16 mouse cellular contexts compared by ENCODE assay signal in the genomic region with DNA sequence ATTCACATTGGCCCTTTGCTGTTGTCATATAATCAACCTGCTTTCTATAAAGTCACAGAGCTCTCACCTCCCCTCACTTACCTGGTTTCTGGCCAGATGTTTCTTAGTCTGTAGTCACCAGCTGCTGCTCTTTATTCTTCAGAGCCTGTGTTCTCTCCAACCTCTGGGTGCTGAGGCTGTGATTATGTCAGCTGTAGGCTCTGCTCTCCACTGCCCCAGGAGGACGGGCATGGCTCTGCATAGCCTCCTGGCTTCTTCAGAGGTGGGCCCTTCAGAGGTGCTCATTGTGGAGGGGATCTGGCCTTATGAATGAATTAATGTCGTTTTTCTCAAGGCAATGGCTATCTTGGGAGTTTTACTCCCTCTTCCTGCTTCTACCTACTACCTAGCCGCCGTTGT. TPM values are rescaled to one million over a fixed set of nuclear protein-coding genes. Genes with fewer than 3 reads are reported as not detected.
DNase-seq lines count a peak whose midpoint lies in the region; ATAC-seq and TF ChIP-seq lines count a peak whose summit lies in the region.
"Had no signal": no experiment of that assay in that cellular context is flagged by ENCODE, and none has a peak within 500 bp of the region (broad histone marks: within the 10 kb centered on the region; RNA-seq: fewer than 3 reads in every experiment).

No protein-coding gene starts in this region.

- H3K27me3 ChIP-seq in intestine, postnatal 0 days (replicated peaks; ENCODE audit: control insufficient read depth, insufficient read depth, low read length), result no peaks in the 10 kb centered on the region
- H3K27me3 ChIP-seq in intestine, embryonic 16.5 days (replicated peaks; ENCODE audit: control insufficient read depth, insufficient read depth, low read length), result no peaks in the 10 kb centered on the region
- no peaks in the 10 kb centered on the region for H3K27me3 ChIP-seq in liver, embryonic 14.5 days (ENCODE audit: control insufficient read depth, insufficient read depth, low read length)
- no peaks in the 10 kb centered on the region for H3K27me3 ChIP-seq in neural tube, embryonic 15.5 days (replicated peaks)
- H3K27me3 ChIP-seq: embryonic facial prominence, embryonic 13.5 days; kidney, embryonic 15.5 days; lung, embryonic 15.5 days had no signal

- H3K27ac ChIP-seq in intestine, postnatal 0 days (ENCODE audit: low read depth, low read length), result no peak overlapping the region
- no peak overlapping the region for H3K27ac ChIP-seq in intestine, embryonic 16.5 days (ENCODE audit: low read length)
- no peak overlapping the region for H3K27ac ChIP-seq in liver, embryonic 14.5 days
- no peak overlapping the region for H3K27ac ChIP-seq in neural tube, embryonic 15.5 days (replicated peaks)
- H3K27ac ChIP-seq: embryonic facial prominence, embryonic 13.5 days; kidney, embryonic 15.5 days; lung, embryonic 15.5 days had no signal

- DNase-seq in testis, postnatal 10 days (ENCODE audit: low spot score), result peak; percentile 45
- no peak for DNase-seq in testis, postnatal 14 days (ENCODE audit: low spot score)
- DNase-seq in liver, embryonic 14.5 days (ENCODE audit: low read depth in 3 of 3, low spot score in 3 of 3), result no peak
- no peak for DNase-seq in yolk sac, embryonic 10.5 days (ENCODE audit: low spot score)
- no peak for DNase-seq in left cerebral cortex, postnatal 14 days (ENCODE audit: low spot score in 2 of 2)
- DNase-seq: adrenal gland, postnatal 25 days; cerebellum, adult 11-12 months had no signal

- TF ChIP-seq CTCF in intestine, postnatal 0 days (IDR thresholded peaks at IDR 0.05; ENCODE audit: low read depth), result peak; percentile 70
- 0 out of 2 replicates have a peak, but pooled peaks have one; percentile 37 for TF ChIP-seq CTCF in liver, embryonic 14.5 days (IDR thresholded peaks at IDR 0.05; ENCODE audit: low read depth)

- intact Hi-C loops in left cerebral cortex, postnatal 14 days (cut with DNase I), result loop anchor here (10.0 kb wide), 1 partner anchor 743 kb away; no protein-coding TSS in a partner anchor

- no peak for ATAC-seq in intestine, postnatal 0 days
- no peak for ATAC-seq in intestine, embryonic 16.5 days
- ATAC-seq in liver, embryonic 14.5 days (ENCODE audit: insufficient read depth), result no peak
- no peak for ATAC-seq in neural tube, embryonic 15.5 days (ENCODE audit: low FRiP score)
- ATAC-seq: forebrain, embryonic 14.5 days; midbrain, embryonic 16.5 days had no signal

- H3K9ac ChIP-seq in intestine, postnatal 0 days (ENCODE audit: low read depth, low read length), result no peak overlapping the region
- no peak overlapping the region for H3K9ac ChIP-seq in intestine, embryonic 16.5 days (ENCODE audit: low read depth, low read length)
- no peak overlapping the region for H3K9ac ChIP-seq in liver, embryonic 14.5 days (replicated peaks)
- H3K9ac ChIP-seq in neural tube, embryonic 15.5 days (replicated peaks), result no peak overlapping the region
- H3K9ac ChIP-seq: embryonic facial prominence, embryonic 13.5 days; kidney, embryonic 15.5 days; lung, embryonic 15.5 days had no signal

- 83% methylated on average over 4 of the region's 4 CpGs for WGBS in intestine, postnatal 0 days
- WGBS in intestine, embryonic 16.5 days, result 78% methylated on average over 4 of the region's 4 CpGs
- WGBS in liver, embryonic 14.5 days (ENCODE audit: insufficient replicate concordance), result 52% methylated on average over 4 of the region's 4 CpGs
- WGBS in neural tube, embryonic 15.5 days, result 75% methylated on average over 4 of the region's 4 CpGs

- H3K9me3 ChIP-seq in intestine, postnatal 0 days (ENCODE audit: control insufficient read depth), result no peaks in the 10 kb centered on the region
- no peaks in the 10 kb centered on the region for H3K9me3 ChIP-seq in intestine, embryonic 16.5 days (ENCODE audit: control insufficient read depth, low read length)
- no peaks in the 10 kb centered on the region for H3K9me3 ChIP-seq in liver, embryonic 14.5 days (ENCODE audit: control insufficient read depth, low read length)
- no peaks in the 10 kb centered on the region for H3K9me3 ChIP-seq in neural tube, embryonic 15.5 days (replicated peaks)
- H3K9me3 ChIP-seq: embryonic facial prominence, embryonic 13.5 days; G1E; kidney, embryonic 15.5 days; lung, embryonic 15.5 days had no signal

- H3K36me3 ChIP-seq in intestine, postnatal 0 days (ENCODE audit: control insufficient read depth, insufficient read depth), result no peaks in the 10 kb centered on the region
- no peaks in the 10 kb centered on the region for H3K36me3 ChIP-seq in intestine, embryonic 16.5 days (ENCODE audit: control insufficient read depth, insufficient read depth, low read length)
- no peaks in the 10 kb centered on the region for H3K36me3 ChIP-seq in liver, embryonic 14.5 days (replicated peaks; ENCODE audit: control insufficient read depth, insufficient read depth, low read depth)
- H3K36me3 ChIP-seq in neural tube, embryonic 15.5 days, result no peaks in the 10 kb centered on the region
- H3K36me3 ChIP-seq: embryonic facial prominence, embryonic 13.5 days; G1E; kidney, embryonic 15.5 days; lung, embryonic 15.5 days had no signal

- H3K4me1 ChIP-seq in intestine, postnatal 0 days (replicated peaks; ENCODE audit: control insufficient read depth, insufficient read depth, low read length), result no peaks in the 10 kb centered on the region
- H3K4me1 ChIP-seq in intestine, embryonic 16.5 days (ENCODE audit: control insufficient read depth, insufficient read depth, low read length), result no peaks in the 10 kb centered on the region
- 0 out of 4 replicates have a peak, but pooled peaks cover 0 to 3% of the 10 kb centered on the region in 2 experiments for H3K4me1 ChIP-seq in liver, embryonic 14.5 days (replicated peaks; ENCODE audit: control insufficient read depth in 2 of 2, insufficient read depth in 2 of 2, low read length in 1 of 2)
- H3K4me1 ChIP-seq in neural tube, embryonic 15.5 days, result no peaks in the 10 kb centered on the region
- H3K4me1 ChIP-seq: embryonic facial prominence, embryonic 13.5 days; kidney, embryonic 15.5 days; lung, embryonic 15.5 days had no signal

- TF ChIP-seq EP300 in liver, embryonic 14.5 days (IDR thresholded peaks at IDR 0.05; ENCODE audit: low read depth), result no peak

- H3K4me3 ChIP-seq in intestine, postnatal 0 days (ENCODE audit: low read depth, low read length), result no peak overlapping the region
- H3K4me3 ChIP-seq in intestine, embryonic 16.5 days (ENCODE audit: low read length), result no peak overlapping the region
- no peak overlapping the region for H3K4me3 ChIP-seq in liver, embryonic 14.5 days (ENCODE audit: insufficient read depth in 1 of 2, low read depth in 2 of 2, low read length in 2 of 2)
- no peak overlapping the region for H3K4me3 ChIP-seq in neural tube, embryonic 15.5 days (replicated peaks)
- H3K4me3 ChIP-seq: embryonic facial prominence, embryonic 13.5 days; kidney, embryonic 15.5 days; lung, embryonic 15.5 days had no signal

- no peak overlapping the region for H3K4me2 ChIP-seq in intestine, postnatal 0 days (replicated peaks; ENCODE audit: low read depth)
- H3K4me2 ChIP-seq in intestine, embryonic 16.5 days (ENCODE audit: low read depth, low read length), result no peak overlapping the region
- no peak overlapping the region for H3K4me2 ChIP-seq in liver, embryonic 14.5 days (ENCODE audit: low read depth)
- H3K4me2 ChIP-seq in neural tube, embryonic 15.5 days, result no peak overlapping the region
- H3K4me2 ChIP-seq: embryonic facial prominence, embryonic 13.5 days; kidney, embryonic 15.5 days; lung, embryonic 15.5 days had no signal

RNA-seq across cellular contexts. Expression of a gene that starts 4.8 kb away (rescaled TPM):
- polyA plus RNA-seq in intestine, postnatal 0 days (2015; fragmentation: Nextera tagmentation; extraction: Ambion mirVana), result 205 and 228 TPM in 2 replicates
- 174 and 180 TPM in 2 replicates for polyA plus RNA-seq in intestine, embryonic 16.5 days (2015; fragmentation: Nextera tagmentation; extraction: Ambion mirVana)
- polyA plus RNA-seq in liver, embryonic 14.5 days (2012; rRNA removed), result 19.5 and 27.8 TPM in 2 replicates
- polyA plus RNA-seq in liver, embryonic 14.5 days (2014; fragmentation: Nextera tagmentation; extraction: Ambion mirVana), result 48.4 and 48.6 TPM in 2 replicates
- 93.0 and 100 TPM in 2 replicates for polyA plus RNA-seq in neural tube, embryonic 15.5 days (2015; fragmentation: Nextera tagmentation; extraction: Ambion mirVana)
- total RNA-seq in left cerebral cortex, postnatal 14 days (2021), result 10 to 100 TPM; 36.7 to 45.2 TPM
